Mouse (Mus musculus) left cerebral cortex, adult 2 months (tissue): ENCODE results near the gene Ntrk3. TPM values are rescaled to one million over a fixed set of nuclear protein-coding genes. Genes with fewer than 3 reads are reported as not detected.

Source experiments
- DNase-seq, 2 experiments: peaks; one replicate each; pipeline ENCODE4 v3.0.0; 2021 to 2022; ENCODE audit warnings: low spot score in 2 of 2, mixed read lengths in 1 of 2; ENCODE audit errors: extremely low spot score in 1 of 2
- H3K27ac ChIP-seq: fragments of 200-600 bp; 2 replicates; pipeline ENCODE4 v1.8.1; 2022
- H3K4me3 ChIP-seq: fragments of 200-600 bp; 2 replicates; pipeline ENCODE4 v1.8.1; 2022
- CTCF ChIP-seq: fragments of 200-600 bp; IDR thresholded peaks from 2 replicates; pipeline ENCODE4 v1.8.1; 2022; ENCODE audit warnings: antibody characterized with exemption, mild to moderate bottlenecking, moderate library complexity
- intact Hi-C: fragments of 180-260 bp; cut with DNase I; formaldehyde crosslinking; loops from one replicate; pipeline ENCODE4 v1.15.1; 2025
- total RNA-seq, 2 experiments: library from RNA; stranded (reverse); gene quantifications; 2 replicates each; pipeline ENCODE4 v1.2.3; 2021

Ntrk3 gene
- total RNA-seq, 2 experiments from 2014 or later, result 173 to 179 TPM

DNA sequence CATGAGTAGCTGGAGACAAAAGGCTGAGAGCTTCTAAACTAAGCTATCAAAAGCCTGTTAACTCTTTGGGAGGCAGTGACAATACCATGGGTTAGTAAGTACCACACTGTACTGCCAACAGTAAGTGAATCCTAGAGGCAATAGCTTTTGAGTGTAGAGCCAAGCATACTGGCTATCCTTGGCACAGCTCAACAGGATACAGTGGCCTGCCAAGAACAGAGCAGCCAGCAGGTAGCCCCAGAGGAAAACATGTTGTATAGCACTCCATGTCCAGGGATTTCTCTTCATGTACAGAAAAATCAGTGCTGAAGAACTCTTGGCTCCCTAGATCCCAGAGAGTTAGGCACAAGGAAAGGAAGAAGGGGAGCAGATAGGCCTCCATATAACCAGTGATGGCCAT, 296.1 kb downstream of the Ntrk3 start:
- DNase-seq, result no peak
- Histone ChIP-seq H3K27ac (no peak overlapping the region), H3K4me3 (no peak overlapping the region)
- intact Hi-C loops, result no loop called here
- no peak for TF ChIP-seq CTCF

DNA sequence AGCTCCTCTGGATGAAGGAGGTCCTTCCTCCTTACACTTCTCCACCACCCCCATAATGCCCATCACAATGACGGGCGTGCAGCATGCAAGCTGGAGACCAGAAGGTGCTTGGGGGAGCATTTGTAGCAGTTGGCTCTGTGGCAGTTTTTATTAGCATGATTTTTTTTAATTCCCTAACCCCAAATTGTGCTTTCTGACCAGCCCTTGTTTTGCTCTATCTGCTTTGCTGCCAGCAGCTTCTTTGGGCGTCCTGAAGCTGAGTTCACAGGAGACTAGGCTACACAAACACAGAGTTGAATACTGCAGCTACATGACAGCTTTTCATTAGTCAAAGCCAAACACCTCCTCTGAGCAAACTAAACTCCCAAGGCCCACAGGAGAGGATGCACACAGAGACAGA, 296.9 kb downstream of the Ntrk3 start:
- Histone ChIP-seq H3K4me3 (no peak overlapping the region), H3K27ac (no peak overlapping the region)
- TF ChIP-seq CTCF, result no peak
- no peak for DNase-seq
- intact Hi-C loops, result no loop called here

DNA sequence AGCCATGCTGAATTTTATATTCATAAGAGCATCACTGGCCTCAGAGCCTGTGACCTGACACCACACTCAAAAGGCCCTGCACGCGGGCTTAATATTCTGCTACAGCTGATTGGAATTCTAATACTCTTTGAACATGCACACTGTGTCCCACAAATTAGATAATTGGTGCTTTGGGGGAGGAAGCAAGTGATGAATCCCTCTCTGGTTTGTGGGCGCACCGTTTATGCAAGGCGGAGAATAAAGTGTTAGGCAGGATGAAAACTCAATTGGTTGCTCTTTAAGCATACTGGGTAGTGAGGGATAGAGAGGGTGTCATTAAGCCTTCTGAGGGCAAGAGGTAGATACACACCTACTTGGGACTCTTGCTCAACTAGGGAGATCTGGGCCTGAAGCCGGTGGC, 297.3 kb downstream of the Ntrk3 start:
- Histone ChIP-seq H3K27ac (no peak overlapping the region), H3K4me3 (no peak overlapping the region)
- no peak for TF ChIP-seq CTCF
- no peak for DNase-seq
- intact Hi-C loops, result no loop called here

DNA sequence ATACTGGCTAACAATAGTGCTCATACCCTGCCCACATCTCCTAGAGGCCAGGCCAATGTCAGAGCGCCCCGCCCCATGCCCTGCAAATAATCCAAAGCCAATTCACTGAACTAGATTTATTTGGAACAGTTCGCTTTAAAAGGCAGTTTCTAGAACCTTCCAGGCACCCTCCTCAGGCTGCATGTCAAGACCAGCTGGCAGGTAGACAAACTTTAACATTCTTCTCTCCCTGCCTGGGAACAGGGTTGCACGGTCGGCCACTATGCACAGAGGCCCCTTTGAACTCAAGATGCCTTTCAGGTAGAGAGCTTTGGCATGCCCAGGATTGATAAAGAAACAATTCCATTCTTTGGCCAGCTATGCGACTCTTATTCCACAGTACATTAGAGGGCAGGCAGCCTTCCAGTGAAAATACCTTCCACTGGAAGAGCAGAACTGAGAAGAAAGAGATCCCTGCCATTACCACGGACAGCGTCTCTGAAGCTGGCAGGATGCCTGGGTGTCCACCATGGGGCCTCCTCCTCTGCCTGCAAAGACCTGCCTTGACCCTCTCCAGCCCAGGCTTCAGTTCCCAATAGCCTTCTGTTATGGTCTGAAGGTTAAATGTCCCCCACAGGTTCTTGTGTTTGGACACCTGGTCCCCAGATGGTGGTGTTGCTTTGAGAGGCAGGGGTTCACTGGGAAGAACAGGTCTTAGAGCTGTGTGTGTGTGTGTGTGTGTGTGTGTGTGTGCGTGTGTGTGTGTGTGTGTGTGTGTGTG, 298.3 kb downstream of the Ntrk3 start:
- DNase-seq, result peak; percentile 20 to 26
- Histone ChIP-seq H3K4me3 (no peak overlapping the region), H3K27ac (no peak overlapping the region)
- intact Hi-C loops, result no loop called here
- no peak for TF ChIP-seq CTCF

DNA sequence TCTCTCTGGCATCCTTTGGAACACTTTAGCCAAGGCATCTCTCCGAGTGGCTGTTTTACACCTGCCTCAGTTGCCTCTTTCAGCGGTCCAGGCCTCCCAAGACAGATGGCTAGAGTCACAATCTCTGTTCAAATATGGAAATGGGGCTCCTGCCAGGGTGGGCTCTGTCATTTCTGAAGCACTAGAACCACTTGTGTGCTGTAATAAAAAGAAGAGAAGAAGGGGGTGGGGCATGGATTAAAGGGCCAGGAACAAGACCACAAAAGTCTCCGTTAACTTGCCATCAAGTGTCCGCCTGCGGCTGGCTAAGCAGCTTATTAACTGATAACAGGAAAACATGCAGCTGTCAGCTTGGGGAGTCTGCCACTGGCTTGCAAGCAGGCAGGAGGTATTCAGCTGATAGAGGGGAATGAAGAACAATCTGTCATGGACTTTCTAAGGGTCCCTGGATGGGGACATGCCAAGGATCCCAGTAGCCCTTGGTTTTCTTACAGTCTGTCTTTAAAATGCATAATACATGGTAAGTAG, 304.1 kb downstream of the Ntrk3 start:
- TF ChIP-seq CTCF, result no peak
- H3K4me3 ChIP-seq, result no peak overlapping the region
- DNase-seq, result no peak
- intact Hi-C loops, result no loop called here
- no peak overlapping the region for H3K27ac ChIP-seq

DNA sequence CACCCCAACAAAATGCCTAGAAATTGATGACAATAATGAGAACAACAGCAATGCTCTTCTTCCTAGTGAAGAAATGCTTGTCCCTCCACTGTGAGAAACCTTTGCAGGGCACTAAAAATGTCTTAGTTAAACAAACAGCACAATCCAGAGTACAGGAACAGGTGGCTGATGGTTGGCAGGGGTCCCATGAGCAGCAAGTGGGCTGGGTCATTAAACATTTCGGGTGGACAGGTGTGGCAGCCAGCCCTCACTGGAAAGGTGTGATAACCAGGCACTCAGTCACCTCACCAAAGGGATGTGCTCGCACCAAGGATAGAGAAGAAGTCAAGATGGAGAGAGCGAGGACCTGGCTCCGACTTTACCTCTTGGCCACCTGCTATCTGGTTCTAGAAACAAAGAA, 306.2 kb downstream of the Ntrk3 start:
- intact Hi-C loops, result no loop called here
- DNase-seq, result no peak
- no peak for TF ChIP-seq CTCF
- Histone ChIP-seq H3K27ac (no peak overlapping the region), H3K4me3 (no peak overlapping the region)

DNA sequence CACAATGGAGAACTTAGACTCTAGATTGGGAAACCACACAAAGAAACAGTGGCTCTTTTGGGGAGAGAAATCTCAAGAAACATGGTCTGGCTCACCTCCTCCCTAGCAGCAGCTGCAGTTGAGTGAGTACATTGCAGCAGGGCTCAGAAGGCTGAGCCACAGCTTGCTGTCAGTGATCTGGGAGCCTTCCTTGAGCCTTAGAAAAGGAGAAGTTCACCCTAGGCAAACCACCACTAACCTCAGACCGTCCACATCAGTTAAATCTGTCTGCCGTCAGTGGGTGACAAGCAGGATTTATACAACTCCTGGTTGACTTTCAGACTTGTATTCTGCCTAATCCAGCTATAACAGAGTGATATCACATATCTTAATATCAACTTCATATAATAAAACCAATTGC, 325.6 kb downstream of the Ntrk3 start:
- no peak overlapping the region for H3K27ac ChIP-seq
- no peak for DNase-seq
- H3K4me3 ChIP-seq, result no peak overlapping the region
- intact Hi-C loops, result no loop called here
- TF ChIP-seq CTCF, result no peak

DNA sequence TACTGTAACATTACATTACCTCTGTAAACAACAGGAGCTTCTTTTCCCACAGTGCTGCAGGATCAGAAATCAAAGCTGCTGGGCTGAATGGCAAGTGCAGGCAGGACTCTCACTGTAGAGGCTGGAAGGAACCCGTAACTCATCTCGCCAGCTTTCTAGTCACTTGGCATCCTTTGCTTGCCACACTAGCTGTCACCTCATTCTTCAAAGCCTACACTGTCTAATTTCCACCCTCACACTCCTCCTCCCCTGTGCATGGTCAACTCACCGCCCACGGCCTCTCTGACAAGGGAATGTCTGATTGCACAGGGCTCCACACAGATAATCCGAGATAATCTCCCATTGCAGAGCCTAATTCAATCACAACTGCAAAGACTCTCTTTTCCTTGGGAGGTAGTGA, 327.8 kb downstream of the Ntrk3 start:
- H3K4me3 ChIP-seq, result no peak overlapping the region
- H3K27ac ChIP-seq, result peak overlapping the region; percentile 36
- TF ChIP-seq CTCF, result no peak
- intact Hi-C loops, result no loop called here
- no peak for DNase-seq

DNA sequence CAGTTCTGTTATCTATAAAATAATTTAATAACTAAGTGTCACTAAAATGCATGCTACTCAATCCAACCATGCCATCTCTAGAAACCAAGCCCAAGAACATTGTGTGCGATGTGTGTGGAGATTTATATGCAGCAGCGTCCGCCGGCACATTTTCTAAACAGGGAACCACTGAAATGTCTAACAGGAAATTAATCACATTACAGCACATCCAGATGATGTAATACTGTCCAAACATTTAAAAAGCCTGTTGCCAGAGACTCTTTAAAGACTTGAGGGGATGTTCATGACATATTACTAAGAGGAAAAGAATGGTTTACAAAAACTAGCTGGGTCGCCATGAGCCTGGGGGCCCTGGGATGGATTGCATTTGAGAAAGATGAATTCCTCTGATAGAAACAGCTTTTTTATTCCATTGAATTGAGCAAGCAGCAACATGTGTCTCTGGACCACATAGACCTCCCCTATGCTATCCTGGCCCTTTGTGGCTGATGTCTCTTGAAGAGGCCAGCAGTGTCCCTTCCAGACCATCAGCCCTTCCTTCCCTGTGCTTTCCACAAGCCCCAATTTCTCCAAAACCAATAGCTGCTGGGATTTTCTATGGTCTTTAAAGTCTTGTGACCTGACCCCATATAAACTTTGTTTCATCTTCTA, 331.0 kb downstream of the Ntrk3 start:
- DNase-seq, result no peak
- Histone ChIP-seq H3K27ac (no peak overlapping the region), H3K4me3 (no peak overlapping the region)
- intact Hi-C loops, result no loop called here
- no peak for TF ChIP-seq CTCF

DNA sequence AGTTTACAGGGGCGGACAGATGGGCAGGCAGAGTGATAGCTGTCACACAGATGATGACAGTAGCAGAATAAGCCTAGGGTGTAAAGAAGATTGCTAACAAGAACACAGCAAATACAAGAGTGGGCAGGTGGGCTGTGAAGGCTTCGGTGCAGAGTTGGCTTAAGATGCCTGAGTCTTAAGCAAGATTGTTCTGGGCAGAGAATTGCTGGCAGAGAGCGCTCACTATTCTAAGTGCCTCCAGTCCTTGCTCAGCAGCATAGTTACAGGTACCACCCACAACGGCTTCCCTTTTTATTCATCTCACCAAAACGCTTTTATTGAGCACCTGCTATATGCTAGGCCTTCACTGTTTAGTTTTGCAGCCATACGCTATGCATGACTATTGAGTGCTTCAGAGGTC, 333.3 kb downstream of the Ntrk3 start:
- no peak for TF ChIP-seq CTCF

DNA sequence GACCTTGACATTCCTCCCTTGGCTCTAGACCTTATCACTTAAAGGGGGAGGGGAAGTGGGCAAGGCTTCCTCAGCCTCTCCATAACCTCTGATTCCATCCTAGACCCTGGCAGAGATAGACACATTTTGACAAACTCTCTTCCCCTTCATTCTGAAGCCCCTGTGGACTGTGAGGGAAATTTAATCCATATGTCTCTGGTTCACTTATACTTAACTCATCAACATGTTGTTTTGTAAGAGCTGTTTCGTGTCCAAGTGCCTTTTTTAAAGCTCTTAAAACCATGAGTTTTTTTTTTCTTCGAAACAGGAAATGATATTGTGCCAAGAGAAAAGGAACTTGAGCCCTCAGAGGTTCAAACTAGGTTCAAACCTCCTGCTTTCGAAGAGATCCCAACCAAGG, 335.3 kb downstream of the Ntrk3 start:
- no peak overlapping the region for H3K4me3 ChIP-seq
- H3K27ac ChIP-seq, result no peak overlapping the region
- intact Hi-C loops, result no loop called here
- no peak for TF ChIP-seq CTCF
- no peak for DNase-seq

More for the DNA sequence above, 333.3 kb downstream of the Ntrk3 start:
- DNase-seq, result no peak
- intact Hi-C loops, result loop anchor here (2.0 kb wide), 1 partner anchor 76 kb away; no protein-coding TSS in a partner anchor
- no peak overlapping the region for H3K4me3 ChIP-seq
- peak overlapping the region; percentile 38 for H3K27ac ChIP-seq

DNA sequence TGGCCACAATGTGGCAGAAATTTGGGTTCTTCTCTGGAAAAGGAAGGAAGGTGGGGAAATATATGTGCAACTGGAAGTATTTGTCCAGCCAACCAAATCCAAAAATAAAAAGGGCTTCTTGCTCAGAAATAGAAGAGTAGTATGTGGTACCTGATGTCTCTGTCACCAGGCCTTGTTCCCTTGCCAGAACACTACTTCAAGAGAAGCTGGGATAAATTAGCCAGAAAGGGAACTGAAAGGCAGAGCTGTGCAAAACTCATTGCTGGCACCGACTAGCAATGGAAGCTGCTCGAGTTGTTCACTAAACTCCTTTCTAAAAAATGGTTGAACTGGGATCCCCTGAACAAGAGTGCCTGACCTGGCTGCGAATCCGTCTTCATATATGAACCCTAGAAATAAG, 337.6 kb downstream of the Ntrk3 start:
- no peak for DNase-seq
- intact Hi-C loops, result no loop called here
- TF ChIP-seq CTCF, result no peak
- H3K27ac ChIP-seq, result no peak overlapping the region; the same call in 1 of the 2 replicates
- H3K4me3 ChIP-seq, result no peak overlapping the region

DNA sequence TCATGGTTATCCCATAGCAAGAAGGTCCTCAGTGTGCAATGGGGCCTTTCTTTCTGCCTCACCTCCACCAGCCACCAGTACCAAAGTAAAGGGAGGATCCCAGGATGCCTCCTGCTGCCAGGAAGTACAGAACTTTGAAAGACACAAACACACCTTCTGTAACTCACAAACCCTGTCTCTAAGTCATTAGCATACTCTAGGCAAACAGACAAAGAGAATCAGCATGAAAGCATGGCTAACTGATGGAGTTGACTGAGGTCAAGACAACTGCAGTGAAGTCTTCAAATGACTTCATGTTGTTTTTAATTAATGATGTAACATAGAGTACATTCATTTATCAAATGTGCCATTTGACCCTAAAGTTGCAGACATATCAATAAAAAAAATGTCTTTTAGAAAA, 339.4 kb downstream of the Ntrk3 start:
- Histone ChIP-seq H3K27ac (no peak overlapping the region), H3K4me3 (no peak overlapping the region)
- intact Hi-C loops, result no loop called here
- no peak for TF ChIP-seq CTCF
- no peak for DNase-seq
